Mouse (Mus musculus): ENCODE data around the gene Cdh11.

GRCm38 (mm10) chr8:102596523-102596922 is 188.9 kb downstream of the Cdh11 start:
- no peak for TF ChIP-seq MAFK (IDR thresholded peaks at IDR 0.05; ENCODE audit: insufficient read depth, low read depth, low read length)
- no peak for TF ChIP-seq HCFC1 (IDR thresholded peaks at IDR 0.05; ENCODE audit: borderline replicate concordance, insufficient read depth, low read length)
- TF ChIP-seq CHD2 (IDR thresholded peaks at IDR 0.05; ENCODE audit: low read depth, low read length): no peak
